Mouse (Mus musculus) right cerebral cortex, postnatal 10 days (tissue): ENCODE measurements around the gene Rsph9.

ENCODE experiments used
- DNase-seq, 2 experiments: peaks; one replicate each; pipeline ENCODE4 v3.0.0; 2021; ENCODE audit warnings: low spot score in 2 of 2

Rsph9 gene

GRCm38 (mm10) chr17:46143578-46144423, at the start of gene Rsph9:
TSS of gene Rsph9 (minus strand) at chr17:46144216.
- DNase-seq, result peak; percentile 90 to 92

DNA sequence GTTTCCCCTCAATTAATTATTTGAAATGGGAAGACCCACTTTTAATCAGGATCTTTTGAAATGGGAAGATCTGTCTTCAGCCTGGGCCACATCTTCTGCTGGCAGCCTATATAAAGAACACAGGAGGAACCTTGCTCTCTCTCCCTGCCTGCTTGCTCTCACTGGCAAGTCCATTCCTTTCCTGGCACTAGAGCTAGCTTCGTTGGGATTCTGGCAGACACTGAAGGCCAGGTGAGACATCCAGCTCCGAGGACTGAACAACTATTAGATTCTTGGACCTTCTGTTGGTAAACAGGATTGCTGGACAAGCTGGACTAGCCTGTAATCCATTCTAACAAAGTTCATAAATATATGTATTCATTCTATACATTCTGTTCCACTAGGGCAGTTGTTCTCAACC, 44.8 kb upstream of the Rsph9 start:
- DNase-seq, result no peak

DNA sequence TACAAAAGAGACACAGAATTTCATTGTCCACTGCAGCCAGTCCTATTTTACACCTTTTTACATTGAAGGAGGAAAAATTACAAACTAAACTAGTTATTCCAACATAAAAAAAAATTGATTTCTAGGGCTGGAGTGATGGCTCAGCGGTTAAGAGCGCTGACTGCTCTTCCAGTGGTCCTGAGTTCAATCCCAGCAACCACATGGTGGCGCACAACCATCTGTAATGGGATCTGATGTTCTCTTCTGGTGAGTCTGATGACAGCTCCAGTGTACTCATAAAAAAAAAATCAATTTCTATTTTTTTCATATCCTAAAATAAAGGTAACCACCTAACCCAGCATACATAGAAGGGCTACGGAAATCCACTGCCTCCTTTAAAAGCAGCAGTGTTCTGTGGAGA, 38.3 kb upstream of the Rsph9 start:
- DNase-seq, result no peak

- no peak for DNase-seq
Observed at GRCm38 (mm10) chr17:46170538-46170937, 26.5 kb upstream of the Rsph9 start.

- no peak for DNase-seq
Observed at GRCm38 (mm10) chr17:46168768-46169167, 24.8 kb upstream of the Rsph9 start.

- no peak for DNase-seq
Observed at GRCm38 (mm10) chr17:46168318-46168717, 24.3 kb upstream of the Rsph9 start.

DNA sequence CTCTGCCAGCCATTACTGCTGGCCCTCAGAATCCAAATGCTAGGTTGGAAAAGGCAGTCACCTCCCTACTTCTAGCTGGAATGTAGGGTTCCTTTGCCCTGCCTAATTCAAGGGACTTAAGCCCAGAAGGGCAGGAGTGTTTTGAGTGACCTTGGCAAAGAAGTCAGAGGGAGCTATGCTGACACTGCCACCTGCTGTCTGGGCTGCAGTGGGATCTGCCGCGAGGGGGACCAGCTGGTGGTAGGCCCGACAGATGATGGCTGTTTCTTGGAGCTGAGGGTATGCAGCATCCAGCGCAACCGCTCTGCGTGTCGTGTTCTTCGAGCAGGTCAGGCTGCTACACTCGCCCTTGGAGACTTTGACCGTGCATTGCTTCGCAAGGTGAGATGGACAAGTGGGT, 23.0 kb upstream of the Rsph9 start:
- DNase-seq, result no peak

- no peak for DNase-seq
Observed at GRCm38 (mm10) chr17:46166270-46166669, 22.3 kb upstream of the Rsph9 start.

DNA sequence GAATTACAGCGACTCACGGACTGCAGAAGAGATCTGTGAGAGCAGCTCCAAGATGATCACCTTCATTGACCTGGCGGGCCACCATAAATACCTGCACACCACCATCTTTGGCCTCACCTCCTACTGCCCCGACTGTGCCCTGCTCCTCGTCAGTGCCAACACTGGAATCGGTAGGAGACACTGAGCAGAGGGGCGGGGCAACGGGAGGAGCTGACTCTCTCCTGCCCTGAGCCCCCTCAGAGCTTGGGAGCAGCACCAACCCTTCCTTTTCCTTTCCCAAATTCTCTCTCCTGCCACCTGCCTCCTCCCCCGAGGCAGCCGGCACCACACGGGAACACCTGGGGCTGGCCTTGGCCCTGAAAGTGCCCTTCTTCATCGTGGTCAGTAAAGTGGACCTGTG, 21.4 kb upstream of the Rsph9 start:
- no peak for DNase-seq

DNA sequence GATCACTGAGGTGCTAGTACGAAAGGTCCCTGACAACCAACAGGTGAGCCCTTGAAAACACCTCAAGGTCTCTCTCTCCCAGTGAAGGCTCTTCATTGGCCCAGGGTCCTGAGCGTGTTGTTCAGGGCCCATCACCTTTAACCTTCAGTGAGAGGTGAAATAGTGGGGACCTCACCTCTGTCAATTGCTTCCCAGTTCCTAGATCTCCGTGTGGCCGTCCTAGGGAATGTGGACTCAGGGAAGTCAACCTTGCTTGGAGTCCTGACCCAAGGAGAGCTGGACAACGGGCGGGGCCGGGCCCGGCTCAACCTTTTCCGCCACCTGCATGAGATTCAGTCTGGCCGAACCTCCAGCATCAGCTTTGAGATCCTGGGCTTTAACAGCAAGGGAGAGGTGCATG, 20.8 kb upstream of the Rsph9 start:
- no peak for DNase-seq

DNA sequence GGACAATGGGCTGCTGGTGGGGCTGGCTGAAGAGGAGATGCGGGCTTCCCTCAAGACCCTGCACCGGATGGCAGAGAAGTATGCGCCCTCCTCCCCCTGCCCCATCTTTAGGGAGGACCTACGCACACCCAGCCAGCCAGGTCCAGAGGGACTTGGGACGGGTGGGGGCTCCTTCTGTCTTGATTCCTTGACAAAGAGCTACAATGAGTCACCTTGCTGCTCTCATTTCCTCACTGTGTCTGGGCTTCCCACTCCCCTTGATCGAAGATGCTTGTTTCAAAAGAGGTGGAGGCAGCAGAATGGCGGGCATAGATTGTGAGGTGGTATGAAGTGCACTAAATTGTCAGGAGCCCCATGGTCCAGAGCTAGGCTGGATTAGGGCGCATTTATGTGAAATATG, 20.3 kb upstream of the Rsph9 start:
- DNase-seq, result no peak

- no peak for DNase-seq
Observed at GRCm38 (mm10) chr17:46162951-46163421, 19.0 kb upstream of the Rsph9 start.

GRCm38 (mm10) chr17:46162551-46162950, 18.5 kb upstream of the Rsph9 start:
- no peak for DNase-seq

DNA sequence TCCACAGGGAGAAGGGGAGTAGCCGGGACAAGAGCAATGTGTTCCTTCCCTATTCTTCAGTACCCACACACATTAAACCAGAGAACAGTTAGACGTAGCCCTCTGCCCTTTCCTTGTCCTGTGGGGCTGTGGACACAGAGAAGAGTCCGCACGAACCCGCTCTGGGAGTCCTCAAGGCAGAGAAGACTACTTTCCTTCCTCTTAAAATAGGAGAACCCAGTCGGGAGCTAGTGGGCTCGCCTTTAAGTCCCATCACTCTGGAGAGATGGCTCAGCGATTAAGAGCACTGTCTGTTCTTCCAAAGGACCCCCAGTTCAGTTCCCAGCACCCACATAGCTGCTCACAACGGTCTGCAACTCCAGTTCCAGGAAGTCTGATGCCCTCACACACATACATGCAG, 17.7 kb upstream of the Rsph9 start:
- no peak for DNase-seq

DNA sequence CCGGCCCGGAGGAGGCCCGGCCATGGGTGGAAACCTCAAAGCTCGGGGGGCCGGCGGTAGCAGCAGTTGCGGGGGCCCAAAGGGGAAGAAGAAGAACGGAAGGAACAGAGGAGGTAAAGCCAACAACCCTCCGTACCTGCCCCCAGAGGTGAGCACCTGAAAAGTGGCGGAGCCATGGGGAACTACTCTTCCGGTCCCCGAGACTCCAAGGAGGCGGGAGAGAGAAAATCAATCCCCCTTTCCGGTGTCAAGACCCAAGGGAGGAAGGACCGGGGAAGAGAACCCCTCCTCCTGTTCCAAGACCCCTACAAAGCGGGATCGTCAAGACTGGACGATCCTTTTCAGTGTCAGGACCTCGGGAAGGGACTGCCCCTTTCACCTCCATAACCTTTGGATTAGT, 17.2 kb upstream of the Rsph9 start:
- peak in 1 of 2 experiments; percentile 64 for DNase-seq

GRCm38 (mm10) chr17:46160686-46161085, 16.7 kb upstream of the Rsph9 start, which contains the start of gene Gtpbp2:
TSS of gene Gtpbp2 (plus strand) at chr17:46161032.
- peak; percentile 98 to 99 for DNase-seq

DNA sequence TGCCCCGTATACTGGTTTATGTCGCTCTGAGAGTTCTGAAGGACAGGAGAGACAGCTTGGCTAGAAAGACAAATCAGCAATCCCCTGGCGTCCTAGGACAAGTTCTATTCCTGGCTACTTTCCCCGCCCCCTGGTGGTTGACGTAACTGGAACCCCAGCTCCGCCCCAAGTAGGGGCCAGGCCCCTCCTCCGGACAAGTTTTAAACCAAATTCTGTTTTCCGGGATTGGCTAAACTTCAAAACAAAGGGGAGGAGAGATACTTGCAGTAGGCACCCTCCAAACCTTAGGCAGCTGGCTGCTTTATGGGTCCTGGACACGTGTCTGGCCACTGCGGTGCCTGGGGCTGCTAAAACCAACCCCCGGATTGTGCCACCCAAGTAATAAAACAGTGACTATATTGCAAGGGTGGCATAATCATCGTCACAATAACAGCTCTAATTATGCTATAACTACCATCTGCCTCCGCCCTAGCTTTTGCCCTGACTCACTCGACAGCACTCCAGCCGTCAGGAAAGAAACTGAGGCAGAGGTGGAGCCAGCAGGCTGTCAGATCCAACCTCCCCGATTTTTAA, 16.2 kb upstream of the Rsph9 start:
- peak; percentile 90 to 91 for DNase-seq

DNA sequence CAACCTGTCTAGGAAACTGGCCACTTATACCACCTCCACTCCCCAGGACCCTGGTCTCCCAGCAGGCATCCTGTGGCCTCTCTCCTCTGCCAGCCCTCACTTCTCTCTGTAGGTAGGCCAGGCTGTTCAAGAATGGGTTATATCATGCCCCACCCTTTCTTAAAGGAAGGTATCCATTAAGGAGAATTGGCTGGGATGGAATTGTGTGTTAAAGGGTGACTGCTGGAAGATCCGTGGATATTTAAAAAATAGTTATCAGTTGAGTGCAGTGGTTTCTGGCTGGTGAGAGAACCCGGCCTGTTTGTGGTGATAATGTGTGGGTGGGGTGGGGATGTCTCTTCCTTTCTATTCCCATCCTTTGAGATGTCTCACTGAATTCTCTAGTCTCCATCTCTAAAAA, 15.2 kb upstream of the Rsph9 start:
- no peak for DNase-seq

GRCm38 (mm10) chr17:46157131-46157530, 13.1 kb upstream of the Rsph9 start:
- no peak for DNase-seq

GRCm38 (mm10) chr17:46156680-46157079, 12.7 kb upstream of the Rsph9 start:
- no peak for DNase-seq

- no peak for DNase-seq
Observed at GRCm38 (mm10) chr17:46154336-46154735, 10.3 kb upstream of the Rsph9 start.

DNA sequence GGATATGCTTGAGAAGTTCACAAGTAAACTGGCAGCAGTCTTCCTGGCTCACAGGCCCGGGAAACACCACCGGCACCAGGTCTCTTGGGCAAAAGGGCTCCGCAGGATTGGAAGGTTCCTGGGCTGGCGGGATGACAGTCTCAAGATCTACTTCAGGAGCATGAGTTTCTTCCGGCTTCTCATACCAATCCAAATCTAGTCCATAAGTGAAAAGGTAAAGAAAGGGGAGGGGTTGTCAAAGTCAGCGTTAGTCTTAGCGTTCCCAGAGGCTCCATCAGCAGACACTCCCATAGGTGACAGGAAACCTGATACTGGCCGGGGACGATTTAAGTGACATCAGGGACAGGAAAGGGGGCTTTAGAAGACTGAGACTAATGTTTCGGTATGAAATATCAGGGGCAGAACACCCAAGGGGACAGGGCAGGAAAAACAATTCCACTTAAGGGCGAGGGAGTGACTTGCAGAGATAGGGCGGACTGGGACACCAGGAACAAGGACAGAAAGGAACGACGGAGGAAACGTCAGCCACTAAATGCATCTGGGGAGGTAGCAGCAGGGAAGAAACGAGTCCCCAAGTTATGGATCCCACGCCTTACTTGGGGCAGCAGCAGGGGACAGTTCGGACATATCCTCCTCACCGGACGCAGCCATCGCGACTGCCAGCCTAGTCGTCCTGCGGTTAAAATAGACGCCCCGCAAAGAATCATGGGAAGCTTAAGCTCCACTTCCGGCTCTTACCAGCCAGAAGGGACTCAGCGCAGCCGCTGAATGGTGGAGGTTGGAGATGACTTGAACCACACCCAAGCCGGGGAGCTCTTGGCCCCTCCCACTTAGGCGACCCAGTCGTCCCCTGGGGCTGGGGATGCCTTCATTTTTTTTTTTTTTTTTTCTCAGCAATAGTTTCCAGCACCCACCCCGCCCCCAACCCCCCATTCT, 9.1 kb upstream of the Rsph9 start, which contains the start of gene Mad2l1bp:
Mad2l1bp (minus strand) TSS at position 707 of the 936 bp plus-strand sequence.
- peak; percentile 93 to 94 for DNase-seq
